Mouse (Mus musculus) ES-E14 (cell line): ENCODE measurements around the gene Tyms. TPM values are rescaled to one million over a fixed set of nuclear protein-coding genes. Genes with fewer than 3 reads are reported as not detected.

Experiments used
- DNase-seq: peaks from one replicate; pipeline ENCODE4 v3.0.0-alpha.2; 2013; ENCODE audit warnings: low read depth, low spot score
- H3K27ac ChIP-seq: 2 replicates; pipeline ENCODE4 v1.5.1; 2012; ENCODE audit warnings: low read depth, mild to moderate bottlenecking, low read length, moderate library complexity, mixed read lengths; ENCODE audit not compliant: poor library complexity, insufficient read depth, severe bottlenecking
- H3K36me3 ChIP-seq: 2 replicates; pipeline ENCODE4 v1.6.1; 2012; ENCODE audit warnings: mild to moderate bottlenecking, low read length, moderate library complexity, mixed read lengths; ENCODE audit not compliant: control insufficient read depth, poor library complexity, insufficient read depth, severe bottlenecking
- H3K4me1 ChIP-seq, 2 experiments: fragments of 150-350 bp in 1 of 2; sonication (generic) in 1 of 2; 2 replicates each; pipeline ENCODE4 v1.6.1; 2012; ENCODE audit warnings: low read length in 2 of 2, mild to moderate bottlenecking in 1 of 2, mixed read lengths in 1 of 2; ENCODE audit not compliant: control insufficient read depth in 2 of 2, insufficient read depth in 2 of 2, poor library complexity in 1 of 2
- H3K4me3 ChIP-seq, 2 experiments: fragments of 150-350 bp in 1 of 2; sonication (generic) in 1 of 2; 2 replicates each; pipeline ENCODE4 v1.5.1; 2012; ENCODE audit warnings: low read length in 2 of 2, low read depth in 1 of 2, mild to moderate bottlenecking in 1 of 2, mixed read lengths in 1 of 2; ENCODE audit not compliant: insufficient read depth in 1 of 2, poor library complexity in 1 of 2, severe bottlenecking in 1 of 2
- H3K9ac ChIP-seq: 2 replicates; pipeline ENCODE4 v1.6.1; 2012; ENCODE audit warnings: low read depth, mild to moderate bottlenecking, low read length, mixed read lengths; ENCODE audit not compliant: poor library complexity, insufficient read depth, severe bottlenecking
- H3K9me3 ChIP-seq: fragments of 150-350 bp; sonication (generic); 2 replicates; pipeline ENCODE4 v1.6.1; 2012; ENCODE audit warnings: low read depth, mild to moderate bottlenecking, low read length; ENCODE audit not compliant: control insufficient read depth, insufficient read depth
- CHD2 ChIP-seq: IDR thresholded peaks from 2 replicates; pipeline ENCODE4 v1.6.1; 2014; ENCODE audit warnings: mild to moderate bottlenecking, low read depth, low read length, inconsistent platforms
- HCFC1 ChIP-seq: IDR thresholded peaks from 2 replicates; pipeline ENCODE4 v1.6.1; 2012; ENCODE audit warnings: low read length, inconsistent platforms, borderline replicate concordance; ENCODE audit not compliant: insufficient read depth
- MAFK ChIP-seq: IDR thresholded peaks from 2 replicates; pipeline ENCODE4 v1.6.1; 2014; ENCODE audit warnings: mild to moderate bottlenecking, low read depth, low read length, inconsistent platforms; ENCODE audit not compliant: insufficient read depth
- ZC3H11A ChIP-seq: IDR thresholded peaks from 2 replicates; pipeline ENCODE4 v1.6.1; 2012; ENCODE audit warnings: low read depth, mild to moderate bottlenecking, inconsistent platforms, low read length, borderline replicate concordance
- ZNF384 ChIP-seq: IDR thresholded peaks from 2 replicates; pipeline ENCODE4 v1.6.1; 2012; ENCODE audit warnings: low read depth, low read length, inconsistent platforms
- in situ Hi-C, 2 experiments: fragments of 600-800 bp; cut with MboI; formaldehyde crosslinking; loops; one replicate each; pipeline ENCODE4 v1.15.1; 2025; ENCODE audit warnings: low sequenced_read_pairs in 2 of 2, inconsistent platforms in 1 of 2; ENCODE audit not compliant: unreplicated experiment in 2 of 2
- total RNA-seq: library from RNA; depleted of rRNA; stranded (reverse); fragments of 300-350 nt; gene quantifications from 2 replicates; pipeline ENCODE4 v1.2.3, GENCODE M21; 2012

The Tyms gene
- total RNA-seq, 1 experiment, result 121 TPM

- no peak overlapping the region for H3K9ac ChIP-seq
- no peak overlapping the region for H3K4me3 ChIP-seq
- peaks cover 0 to 15% of the 10 kb centered on the region in 2 experiments; a peak in 1 of 4 replicates for H3K4me1 ChIP-seq
- in situ Hi-C loops, result no loop called here
- no peaks in the 10 kb centered on the region for H3K9me3 ChIP-seq
- H3K36me3 ChIP-seq, result no peaks in the 10 kb centered on the region; the same call in 1 of the 2 replicates
- no peak for TF ChIP-seq ZC3H11A
- no peak for TF ChIP-seq ZNF384
- DNase-seq, result no peak
- no peak overlapping the region for H3K27ac ChIP-seq
Measured at GRCm38 (mm10) chr5:30112533-30113068, 39.2 kb upstream of the Tyms start.

- Histone ChIP-seq H3K9ac (no peak overlapping the region), H3K36me3 (no peaks in the 10 kb centered on the region), H3K9me3 (no peaks in the 10 kb centered on the region), H3K27ac (no peak overlapping the region), H3K4me1 (peaks cover 0 to 21% of the 10 kb centered on the region in 2 experiments; a peak in 3 of 4 replicates), H3K4me3 (0 out of 4 replicates have a peak overlapping the region, but pooled peaks of 1 of the 2 experiments have one; percentile 43)
- no peak for TF ChIP-seq MAFK
- TF ChIP-seq CHD2, result no peak
- TF ChIP-seq ZNF384, result no peak
- TF ChIP-seq HCFC1, result no peak
- TF ChIP-seq ZC3H11A, result no peak
- in situ Hi-C loops, result no loop called here
- no peak for DNase-seq
Measured at GRCm38 (mm10) chr5:30111771-30112170, 38.4 kb upstream of the Tyms start.

- in situ Hi-C loops, result no loop called here
- DNase-seq, result peak; percentile 60
- H3K9ac ChIP-seq, result no peak overlapping the region
- no peaks in the 10 kb centered on the region for H3K36me3 ChIP-seq
- peaks cover 0 to 24% of the 10 kb centered on the region in 2 experiments; a peak in 3 of 4 replicates for H3K4me1 ChIP-seq
- no peak overlapping the region for H3K27ac ChIP-seq
- H3K4me3 ChIP-seq, result peak overlapping the region; percentile 8 to 43; a peak in 2 of 4 replicates
- TF ChIP-seq CHD2 (no peak), MAFK (no peak), ZC3H11A (no peak), ZNF384 (no peak), HCFC1 (no peak)
- H3K9me3 ChIP-seq, result no peaks in the 10 kb centered on the region
Measured at GRCm38 (mm10) chr5:30111126-30111525, 37.7 kb upstream of the Tyms start.

GRCm38 (mm10) chr5:30110371-30111060 is 37.1 kb upstream of the Tyms start:
- Histone ChIP-seq H3K27ac (no peak overlapping the region), H3K9me3 (no peaks in the 10 kb centered on the region), H3K4me1 (peaks cover 0 to 28% of the 10 kb centered on the region in 2 experiments; a peak in 3 of 4 replicates), H3K9ac (no peak overlapping the region), H3K4me3 (peak overlapping the region in 1 of 2 experiments; percentile 13; a peak in 1 of 4 replicates), H3K36me3 (no peaks in the 10 kb centered on the region)
- DNase-seq, result no peak
- TF ChIP-seq ZC3H11A (no peak), HCFC1 (no peak), MAFK (no peak), ZNF384 (no peak), CHD2 (no peak)
- in situ Hi-C loops, result no loop called here
